Mouse (Mus musculus) cerebellum, adult 2 months (tissue): ENCODE measurements around the gene Rnf214. TPM values are rescaled to one million over a fixed set of nuclear protein-coding genes. Genes with fewer than 3 reads are reported as not detected.
A peak's percentile ranks its signal among the peaks of the same experiment; 100 is the strongest.

Experiments used
- DNase-seq, 2 experiments: peaks; one replicate each; pipeline ENCODE4 v3.0.0; 2021
- H3K27ac ChIP-seq: fragments of 200-500 bp; 2 replicates; pipeline ENCODE4 v1.5.1; 2012; ENCODE audit warnings: low read length, control low read depth, inconsistent platforms; ENCODE audit not compliant: insufficient read depth
- H3K27me3 ChIP-seq: fragments of 200-500 bp; 2 replicates; pipeline ENCODE4 v1.6.1; 2012; ENCODE audit warnings: inconsistent platforms, mild to moderate bottlenecking, low read length, moderate library complexity; ENCODE audit not compliant: control insufficient read depth, insufficient read depth
- H3K4me1 ChIP-seq: fragments of 200-500 bp; 2 replicates; pipeline ENCODE4 v1.6.1; 2011; ENCODE audit warnings: low read length; ENCODE audit not compliant: control insufficient read depth, insufficient read depth
- H3K4me3 ChIP-seq: fragments of 200-500 bp; replicated peaks from 2 replicates; pipeline ENCODE3; 2011; ENCODE audit warnings: mild to moderate bottlenecking, low read depth, low read length, control low read depth; ENCODE audit not compliant: insufficient read depth
- CTCF ChIP-seq: fragments of 200-500 bp; IDR thresholded peaks from 2 replicates; pipeline ENCODE4 v1.5.1; 2011; ENCODE audit warnings: low read depth, mild to moderate bottlenecking, control low read depth, low read length, moderate library complexity, borderline replicate concordance; ENCODE audit not compliant: insufficient read depth
- POLR2A ChIP-seq: fragments of 200-500 bp; IDR thresholded peaks from 2 replicates; pipeline ENCODE4 v1.6.1; 2011; ENCODE audit warnings: low read length, control low read depth, borderline replicate concordance; ENCODE audit not compliant: insufficient read depth
- WGBS: fragments of 180-500 bp; shearing (Covaris S2); methylation state at CpG from one replicate; pipeline ENCODE4 v1.1.7; 2018; 5-methylcytosine and 5-hydroxymethylcytosine counted together
- polyA plus RNA-seq: library from polyadenylated mRNA; depleted of rRNA; stranded (reverse); fragments of >200 nt; gene quantifications from 2 replicates; pipeline ENCODE4 v1.2.3, GENCODE M21; 2012

Rnf214 gene
- polyA plus RNA-seq, 1 experiment, result 45.8 TPM

DNA sequence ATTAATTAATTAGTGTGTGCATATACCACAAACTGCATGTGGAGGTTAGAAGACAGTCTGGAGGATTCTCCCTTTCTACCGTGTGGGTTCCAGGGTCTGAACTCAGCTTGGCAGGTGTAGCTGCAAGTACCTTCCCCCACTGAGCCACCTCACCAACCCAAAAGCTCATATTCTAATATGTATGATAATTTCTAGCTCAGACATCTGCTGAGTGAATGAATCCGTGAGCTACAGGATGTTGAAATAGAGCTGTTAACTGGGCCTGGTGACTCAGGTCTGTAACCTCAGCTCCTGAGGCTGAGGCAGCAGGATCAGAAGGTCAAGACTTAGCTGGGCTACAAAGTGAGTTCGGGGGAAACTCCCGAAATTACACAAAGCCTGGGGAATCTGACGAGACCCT, 63.7 kb downstream of the Rnf214 start:
- 74% methylated on average over 5 of the region's 5 CpGs for WGBS
- no peak overlapping the region for H3K4me3 ChIP-seq
- TF ChIP-seq CTCF (no peak), POLR2A (no peak)
- no peaks in the 10 kb centered on the region for H3K27me3 ChIP-seq
- H3K4me1 ChIP-seq, result peaks cover 28% of the 10 kb centered on the region
- no peak for DNase-seq
- no peak overlapping the region for H3K27ac ChIP-seq

DNA sequence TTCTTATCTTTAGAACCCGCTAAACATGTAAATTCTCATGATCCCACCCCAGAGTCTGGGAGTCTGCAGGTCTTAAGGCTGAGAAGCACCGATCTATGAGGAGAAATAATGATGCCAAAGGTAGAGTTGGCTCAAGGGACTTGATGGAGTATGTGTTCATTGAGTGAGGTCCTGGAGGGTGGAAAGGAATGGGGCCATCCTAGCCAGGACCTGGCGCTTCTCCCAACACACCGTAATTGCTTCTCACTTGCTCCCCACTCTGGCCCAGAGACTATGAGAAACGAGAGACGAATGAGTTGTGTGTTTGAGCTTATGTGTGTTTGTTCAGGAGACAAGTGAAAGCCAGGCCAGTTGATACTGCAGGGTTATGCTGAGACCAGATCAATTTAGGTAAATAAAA, 65.3 kb downstream of the Rnf214 start:
- H3K27me3 ChIP-seq, result no peaks in the 10 kb centered on the region
- DNase-seq, result peak; percentile 34 to 51
- peak overlapping the region; percentile 17 for H3K4me3 ChIP-seq
- peaks cover 22% of the 10 kb centered on the region for H3K4me1 ChIP-seq
- H3K27ac ChIP-seq, result no peak overlapping the region
- TF ChIP-seq CTCF (no peak), POLR2A (no peak)
- WGBS, result 29% methylated on average over 6 of the region's 6 CpGs

DNA sequence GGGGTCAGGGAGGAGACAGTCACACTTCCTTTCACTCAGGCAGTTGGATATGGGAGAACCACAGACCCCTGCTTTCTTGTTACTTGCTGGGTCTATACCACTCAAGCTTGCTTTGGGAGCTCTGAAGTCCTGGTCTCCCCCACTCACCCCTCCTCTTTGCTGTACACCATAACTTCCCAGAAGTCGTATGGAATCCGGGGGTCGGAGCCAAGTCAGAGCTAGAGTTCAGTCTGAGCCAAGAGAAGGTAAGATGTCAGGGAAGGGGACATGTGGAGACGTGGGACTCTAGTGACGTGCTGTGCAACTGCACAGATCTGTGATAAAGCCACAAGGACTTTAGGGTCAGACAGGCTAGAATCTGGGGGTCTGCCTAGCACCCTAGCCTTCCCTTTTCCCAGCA, 66.4 kb downstream of the Rnf214 start:
- no peaks in the 10 kb centered on the region for H3K27me3 ChIP-seq
- TF ChIP-seq POLR2A, result no peak
- no peak for TF ChIP-seq CTCF
- H3K4me3 ChIP-seq, result peak overlapping the region; percentile 89
- DNase-seq, result no peak
- 14% methylated on average over 5 of the region's 5 CpGs for WGBS
- no peak overlapping the region for H3K27ac ChIP-seq
- peaks cover 21% of the 10 kb centered on the region for H3K4me1 ChIP-seq

DNA sequence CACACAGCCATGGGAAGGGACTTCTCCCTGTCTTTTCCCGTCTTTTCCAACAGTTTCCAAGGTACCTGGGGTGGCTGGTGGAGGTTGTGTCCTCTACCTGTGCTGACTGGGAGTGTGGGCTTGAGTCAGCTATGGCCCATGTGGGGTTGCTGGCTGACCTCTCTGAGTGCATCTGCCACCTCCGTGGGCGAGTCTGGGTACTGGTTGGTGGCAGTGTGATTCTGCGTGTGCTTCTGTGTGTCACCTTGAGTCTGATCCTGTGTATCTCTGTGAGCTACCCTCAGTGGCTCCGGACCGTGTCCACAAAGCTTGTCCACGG, 66.8 kb downstream of the Rnf214 start:
- no peak for TF ChIP-seq CTCF
- TF ChIP-seq POLR2A, result no peak
- Histone ChIP-seq H3K4me3 (peak overlapping the region; percentile 89), H3K27ac (no peak overlapping the region), H3K27me3 (no peaks in the 10 kb centered on the region), H3K4me1 (peaks cover 21% of the 10 kb centered on the region)
- DNase-seq, result peak; percentile 33 to 38
- 19% methylated on average over 7 of the region's 7 CpGs for WGBS

DNA sequence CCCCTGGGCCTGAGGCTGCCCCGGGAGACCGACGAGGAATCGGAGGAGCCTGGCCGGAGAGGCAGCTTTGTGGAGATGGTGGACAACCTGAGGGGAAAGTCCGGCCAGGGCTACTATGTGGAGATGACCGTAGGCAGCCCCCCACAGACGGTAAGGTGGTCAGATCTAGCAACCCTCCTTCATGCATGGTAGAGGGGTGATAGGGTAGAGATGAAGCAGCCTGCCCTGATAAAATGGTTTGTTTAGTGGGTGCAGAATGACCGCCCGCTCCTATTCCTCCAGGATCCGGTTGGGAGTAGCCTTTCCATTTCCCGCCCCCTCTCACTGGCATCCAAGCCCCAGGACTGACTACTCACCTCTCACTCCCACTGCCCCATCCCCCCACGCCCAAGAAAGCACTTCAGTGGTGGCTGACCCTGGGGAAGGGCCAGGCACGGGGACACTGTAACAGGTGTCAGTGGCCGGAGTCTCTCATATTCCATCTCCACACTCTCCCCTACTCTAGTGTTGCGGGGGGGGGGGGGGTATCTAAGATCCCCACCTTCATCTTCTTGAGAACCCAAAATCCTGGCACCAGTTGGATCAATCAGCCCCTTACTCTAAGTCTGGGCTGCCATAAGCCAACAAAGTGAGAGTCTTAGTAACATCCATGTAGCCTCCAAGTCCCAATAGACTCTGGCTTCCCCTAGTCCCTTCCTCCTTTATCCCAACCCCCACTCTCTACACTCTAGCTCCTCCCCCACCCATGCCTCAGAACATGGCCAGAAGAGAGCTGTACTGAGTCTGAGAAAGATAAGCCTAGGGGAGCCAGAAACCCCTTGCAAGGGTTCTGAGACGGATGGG, 67.4 kb downstream of the Rnf214 start:
- TF ChIP-seq CTCF, result no peak
- TF ChIP-seq POLR2A, result no peak
- Histone ChIP-seq H3K4me3 (peak overlapping the region; percentile 89), H3K27me3 (no peaks in the 10 kb centered on the region), H3K27ac (peak overlapping the region; percentile 26), H3K4me1 (peaks cover 18% of the 10 kb centered on the region)
- peak in 1 of 2 experiments; percentile 30 for DNase-seq
- 7% methylated on average over 17 of the region's 17 CpGs for WGBS

DNA sequence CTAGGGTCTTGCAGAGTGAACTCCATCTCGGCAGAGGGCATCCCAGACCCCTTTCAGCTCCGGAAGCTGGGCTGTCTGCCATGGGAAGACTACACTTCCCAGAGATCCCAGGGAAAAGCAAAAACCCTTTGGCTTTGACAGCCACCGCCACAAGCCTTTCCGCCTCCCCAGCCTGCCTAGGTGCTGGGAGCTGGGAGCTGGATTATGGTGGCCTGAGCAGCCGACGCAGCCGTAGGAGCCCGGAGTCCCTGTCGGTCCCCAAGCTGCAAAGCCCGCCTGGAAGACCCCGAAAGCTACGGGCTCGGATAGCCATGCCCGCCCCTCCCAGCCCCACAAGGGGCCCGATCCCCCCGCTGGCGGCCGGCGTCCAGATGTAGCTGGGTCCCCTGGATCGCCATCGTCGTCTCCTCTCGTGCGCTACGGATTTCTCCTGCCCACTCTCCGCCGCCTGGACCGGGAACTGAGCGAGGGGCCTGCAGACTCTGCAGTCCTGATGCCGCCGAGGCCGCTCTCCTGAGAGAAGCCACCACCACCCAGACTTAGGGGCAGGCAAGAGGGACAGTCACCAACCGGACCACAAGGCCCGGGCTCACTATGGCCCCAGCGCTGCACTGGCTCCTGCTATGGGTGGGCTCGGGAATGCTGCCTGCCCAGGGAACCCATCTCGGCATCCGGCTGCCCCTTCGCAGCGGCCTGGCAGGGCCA, 68.1 kb downstream of the Rnf214 start, which contains the start of gene Bace1:
Gene Bace1, plus strand, starts transcription at position 147 of the 705 bp plus-strand sequence.
- TF ChIP-seq POLR2A, result peak; percentile 96
- peak; percentile 17; the same call in 1 of the 2 replicates for TF ChIP-seq CTCF
- peak; percentile 87 to 90 for DNase-seq
- Histone ChIP-seq H3K4me3 (peak within 1 kb of the TSS; percentile 89), H3K27me3 (no peaks in the 10 kb centered on the region), H3K4me1 (peaks cover 18% of the 10 kb centered on the region), H3K27ac (peak within 1 kb of the TSS; percentile 26)
- WGBS, result under 1% methylated on average over 39 of the region's 40 CpGs

DNA sequence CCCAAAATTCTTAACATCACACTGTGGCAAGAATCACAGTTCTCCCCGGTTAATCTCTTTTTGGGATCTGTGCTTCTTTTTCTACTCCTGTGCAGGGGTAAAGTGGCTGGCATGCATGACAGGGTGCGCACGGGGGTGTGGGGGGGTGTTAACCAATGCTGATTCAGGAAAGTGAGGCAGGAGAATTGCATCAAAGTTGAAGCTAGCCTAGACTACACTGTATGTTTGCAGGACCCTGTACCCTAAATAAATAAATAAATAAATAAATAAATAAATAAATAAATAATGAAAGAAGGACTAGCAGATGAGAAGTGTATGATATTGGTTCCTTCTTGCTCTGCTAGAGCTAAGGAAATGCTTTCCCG, 68.7 kb downstream of the Rnf214 start:
- TF ChIP-seq CTCF, result no peak
- TF ChIP-seq POLR2A, result no peak
- DNase-seq, result no peak
- 20% methylated on average over 4 of the region's 4 CpGs for WGBS
- Histone ChIP-seq H3K27me3 (no peaks in the 10 kb centered on the region), H3K4me1 (peaks cover 18% of the 10 kb centered on the region), H3K4me3 (peak overlapping the region; percentile 89), H3K27ac (no peak overlapping the region)
